Mouse (Mus musculus) gastrocnemius, postnatal 36 days (tissue): ENCODE results near the gene Dapl1. TPM values are rescaled to one million over a fixed set of nuclear protein-coding genes. Genes with fewer than 3 reads are reported as not detected.

Source experiments
- DNase-seq, 2 experiments: peaks; one replicate each; pipeline ENCODE4 v3.0.0; 2022
- intact Hi-C: fragments of 180-260 bp; cut with DNase I; formaldehyde crosslinking; loops from one replicate; pipeline ENCODE4 v1.15.1; 2025
- long read RNA-seq, 2 experiments: library from polyadenylated mRNA; stranded (forward); transcript quantifications; one replicate each; pipeline ENCODE4 v2.0.0; 2021
- total RNA-seq, 2 experiments: library from RNA; stranded (reverse); gene quantifications; 2 replicates each; pipeline ENCODE4 v1.2.3; 2021

Gene Dapl1
- total RNA-seq, result not detected
- long read RNA-seq, experiment 1, result 0 reads
- long read RNA-seq, experiment 2, result 0 reads

- intact Hi-C loops, result no loop called here
Measured at GRCm38 (mm10) chr2:59484438-59484837, at the start of gene Dapl1. Gene Dapl1, plus strand, starts transcription at chr2:59484653.

GRCm38 (mm10) chr2:59434820-59435219 is 49.6 kb upstream of the Dapl1 start:
- no peak for DNase-seq
- intact Hi-C loops, result loop anchor here (5.0 kb wide), 3 partner anchors 273 to 753 kb away; partner anchors contain the start of genes Ccdc148 and Pkp4

More at GRCm38 (mm10) chr2:59484438-59484837, at the start of gene Dapl1:
- DNase-seq, result no peak

- intact Hi-C loops, result loop anchor here (5.0 kb wide), 3 partner anchors 276 to 756 kb away; partner anchors contain the start of genes Ccdc148 and Pkp4
- DNase-seq, result peak; percentile 14 to 41
Measured at GRCm38 (mm10) chr2:59437684-59438393, 46.6 kb upstream of the Dapl1 start.

GRCm38 (mm10) chr2:59438479-59438935 is 45.9 kb upstream of the Dapl1 start:
- intact Hi-C loops, result loop anchor here (5.0 kb wide), 3 partner anchors 276 to 756 kb away; partner anchors contain the start of genes Ccdc148 and Pkp4
- peak in 1 of 2 experiments; percentile 29 for DNase-seq

- no peak for DNase-seq
- intact Hi-C loops, result loop anchor here (5.0 kb wide), 3 partner anchors 278 to 758 kb away; partner anchors contain the start of genes Ccdc148 and Pkp4
Measured at GRCm38 (mm10) chr2:59439824-59440223, 44.6 kb upstream of the Dapl1 start.

GRCm38 (mm10) chr2:59440481-59440880 is 44.0 kb upstream of the Dapl1 start:
- DNase-seq, result peak in 1 of 2 experiments; percentile 33
- intact Hi-C loops, result no loop called here

GRCm38 (mm10) chr2:59441681-59442080 is 42.8 kb upstream of the Dapl1 start:
- intact Hi-C loops, result no loop called here
- no peak for DNase-seq

GRCm38 (mm10) chr2:59446671-59447070 is 37.8 kb upstream of the Dapl1 start:
- DNase-seq, result no peak

GRCm38 (mm10) chr2:59447712-59448111 is 36.7 kb upstream of the Dapl1 start:
- intact Hi-C loops, result no loop called here
- DNase-seq, result no peak

More at GRCm38 (mm10) chr2:59446671-59447070, 37.8 kb upstream of the Dapl1 start:
- intact Hi-C loops, result no loop called here

- DNase-seq, result no peak
- intact Hi-C loops, result no loop called here
Measured at GRCm38 (mm10) chr2:59448516-59448915, 35.9 kb upstream of the Dapl1 start.

- intact Hi-C loops, result no loop called here
- no peak for DNase-seq
Measured at GRCm38 (mm10) chr2:59448921-59449320, 35.5 kb upstream of the Dapl1 start.

GRCm38 (mm10) chr2:59451675-59452074 is 32.8 kb upstream of the Dapl1 start:
- no peak for DNase-seq
- intact Hi-C loops, result no loop called here

GRCm38 (mm10) chr2:59452102-59452501 is 32.4 kb upstream of the Dapl1 start:
- no peak for DNase-seq
- intact Hi-C loops, result no loop called here

- no peak for DNase-seq
Measured at GRCm38 (mm10) chr2:59462086-59462485, 22.4 kb upstream of the Dapl1 start.

GRCm38 (mm10) chr2:59463428-59464182 is 20.8 kb upstream of the Dapl1 start:
- intact Hi-C loops, result no loop called here
- no peak for DNase-seq

More at GRCm38 (mm10) chr2:59462086-59462485, 22.4 kb upstream of the Dapl1 start:
- intact Hi-C loops, result no loop called here

GRCm38 (mm10) chr2:59465671-59466070 is 18.8 kb upstream of the Dapl1 start:
- no peak for DNase-seq
- intact Hi-C loops, result no loop called here

GRCm38 (mm10) chr2:59466358-59466757 is 18.1 kb upstream of the Dapl1 start:
- intact Hi-C loops, result no loop called here
- no peak for DNase-seq

- intact Hi-C loops, result no loop called here
- DNase-seq, result no peak
Measured at GRCm38 (mm10) chr2:59467085-59467484, 17.4 kb upstream of the Dapl1 start.

GRCm38 (mm10) chr2:59467976-59468375 is 16.5 kb upstream of the Dapl1 start:
- intact Hi-C loops, result no loop called here
- no peak for DNase-seq

GRCm38 (mm10) chr2:59469590-59470245 is 14.7 kb upstream of the Dapl1 start:
- intact Hi-C loops, result no loop called here

More at GRCm38 (mm10) chr2:59469590-59470245, 14.7 kb upstream of the Dapl1 start:
- no peak for DNase-seq
